Mouse (Mus musculus): Measurements from ENCODE around the gene Numa1. TPM values are rescaled to one million over a fixed set of nuclear protein-coding genes. Genes with fewer than 3 reads are reported as not detected.
A peak's percentile ranks its signal among the peaks of the same experiment; 100 is the strongest.
"Not testable (repeated sequence)": the region's sequence is repeated elsewhere in the genome, so short reads cannot be mapped to it uniquely, and the experiment has no call there.

Numa1 gene
- polyA plus RNA-seq, 1 experiment from 2014 or later = 119 TPM

GRCm38 (mm10) chr7:102019362-102019761 is 85.5 kb downstream of the Numa1 start:
- H3K4me2 ChIP-seq (replicated peaks) = no peak overlapping the region
- no peak overlapping the region for H3K9ac ChIP-seq
- WGBS = 80% methylated on average over 3 of the region's 3 CpGs
- no peaks in the 10 kb centered on the region for H3K9me3 ChIP-seq
- H3K4me1 ChIP-seq = no peaks in the 10 kb centered on the region
- H3K4me3 ChIP-seq = no peak overlapping the region
- no peak overlapping the region for H3K27ac ChIP-seq
- H3K27me3 ChIP-seq = no peaks in the 10 kb centered on the region
- peaks cover 85% of the 10 kb centered on the region for H3K36me3 ChIP-seq
- ATAC-seq (ENCODE audit: insufficient number of reproducible peaks, insufficient read depth, low FRiP score, low TSS enrichment) = no peak

- peaks cover 80% of the 10 kb centered on the region for H3K36me3 ChIP-seq
- not testable (repeated sequence) for H3K4me3 ChIP-seq; ATAC-seq (ENCODE audit: insufficient number of reproducible peaks, insufficient read depth, low FRiP score, low TSS enrichment); H3K4me2 ChIP-seq (replicated peaks); H3K4me1 ChIP-seq; H3K9ac ChIP-seq; H3K27me3 ChIP-seq; H3K27ac ChIP-seq; H3K9me3 ChIP-seq
- 93% methylated on average over 2 of the region's 2 CpGs for WGBS
Measured at GRCm38 (mm10) chr7:102020934-102021333, 87.0 kb downstream of the Numa1 start.

- Histone ChIP-seq H3K4me3 (no peak overlapping the region), H3K9ac (no peak overlapping the region), H3K27ac (no peak overlapping the region), H3K4me2 (replicated peaks) (no peak overlapping the region), H3K36me3 (peaks cover 74% of the 10 kb centered on the region), H3K9me3 (no peaks in the 10 kb centered on the region), H3K27me3 (no peaks in the 10 kb centered on the region), H3K4me1 (no peaks in the 10 kb centered on the region)
- 93% methylated on average over 9 of the region's 9 CpGs for WGBS
- ATAC-seq (ENCODE audit: insufficient number of reproducible peaks, insufficient read depth, low FRiP score, low TSS enrichment) = no peak
Measured at GRCm38 (mm10) chr7:102023821-102024220, 89.9 kb downstream of the Numa1 start.

GRCm38 (mm10) chr7:102025187-102026119 is 91.5 kb downstream of the Numa1 start:
- H3K36me3 ChIP-seq = peaks cover 62% of the 10 kb centered on the region
- WGBS = 76% methylated on average over 2 of the region's 2 CpGs
- no peak for ATAC-seq (ENCODE audit: insufficient number of reproducible peaks, insufficient read depth, low FRiP score, low TSS enrichment)

DNA sequence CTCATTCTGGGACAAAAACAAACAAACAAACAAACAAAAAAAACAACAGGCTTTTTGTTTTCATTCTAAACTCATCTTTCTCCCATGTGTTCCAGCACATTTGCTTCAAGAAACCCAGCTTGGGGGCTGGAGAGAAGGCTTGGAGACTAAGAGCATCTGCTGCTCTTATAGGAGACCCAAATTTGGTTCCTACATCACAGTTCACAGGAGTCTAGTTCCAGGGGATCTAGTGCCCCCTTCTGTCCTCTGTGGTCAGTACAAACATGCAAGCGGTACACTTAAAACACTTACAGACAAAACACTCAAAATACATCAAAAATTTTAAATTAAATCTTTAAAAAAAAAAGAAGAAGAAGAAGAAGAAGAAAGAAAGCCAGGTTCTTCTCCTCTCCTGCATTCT is 101.0 kb downstream of the Numa1 start:
- ATAC-seq (ENCODE audit: insufficient number of reproducible peaks, insufficient read depth, low FRiP score, low TSS enrichment) = no peak
- Histone ChIP-seq H3K9ac (no peak overlapping the region), H3K4me1 (no peaks in the 10 kb centered on the region), H3K27ac (no peak overlapping the region), H3K4me2 (replicated peaks) (no peak overlapping the region), H3K36me3 (peaks cover 83% of the 10 kb centered on the region), H3K4me3 (no peak overlapping the region), H3K27me3 (no peaks in the 10 kb centered on the region), H3K9me3 (no peaks in the 10 kb centered on the region)
- 88% methylated on average over 1 of the region's 1 CpGs for WGBS

More at GRCm38 (mm10) chr7:102025187-102026119, 91.5 kb downstream of the Numa1 start:
- no peaks in the 10 kb centered on the region for H3K27me3 ChIP-seq
- H3K27ac ChIP-seq = no peak overlapping the region
- H3K4me3 ChIP-seq = no peak overlapping the region
- H3K9ac ChIP-seq = no peak overlapping the region
- H3K4me1 ChIP-seq = no peaks in the 10 kb centered on the region
- no peaks in the 10 kb centered on the region for H3K9me3 ChIP-seq
- no peak overlapping the region for H3K4me2 ChIP-seq (replicated peaks)

- H3K4me1 ChIP-seq = no peaks in the 10 kb centered on the region
- no peaks in the 10 kb centered on the region for H3K27me3 ChIP-seq
- H3K4me3 ChIP-seq = no peak overlapping the region
- H3K27ac ChIP-seq = no peak overlapping the region
- no peaks in the 10 kb centered on the region for H3K9me3 ChIP-seq
- no peak overlapping the region for H3K4me2 ChIP-seq (replicated peaks)
- 97% methylated on average over 2 of the region's 2 CpGs for WGBS
- no peak overlapping the region for H3K9ac ChIP-seq
- no peak for ATAC-seq (ENCODE audit: insufficient number of reproducible peaks, insufficient read depth, low FRiP score, low TSS enrichment)
- H3K36me3 ChIP-seq = peaks cover 85% of the 10 kb centered on the region
Measured at GRCm38 (mm10) chr7:102035534-102035933, 101.6 kb downstream of the Numa1 start.

DNA sequence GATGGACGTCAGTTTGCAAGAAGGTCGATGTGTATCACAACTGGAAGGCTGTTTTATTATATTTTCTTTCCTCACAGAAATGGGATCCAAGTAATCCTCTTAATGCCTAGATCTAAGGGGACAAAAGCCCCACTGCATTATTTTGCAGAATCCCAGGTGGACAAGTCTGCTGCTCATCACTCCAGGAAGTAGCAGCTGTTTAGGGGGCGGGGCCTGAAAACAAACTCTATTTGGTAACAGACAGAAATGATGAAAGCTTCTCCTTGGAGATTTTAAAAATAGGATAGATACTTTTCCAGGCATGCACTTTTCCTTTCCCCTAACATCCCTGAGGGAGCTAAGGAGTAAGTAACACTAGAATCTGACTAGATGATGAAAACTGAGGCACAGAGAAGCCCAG is 103.4 kb downstream of the Numa1 start:
- WGBS = 90% methylated on average over 3 of the region's 3 CpGs
- peaks cover 78% of the 10 kb centered on the region for H3K36me3 ChIP-seq

GRCm38 (mm10) chr7:102042314-102042713 is 108.4 kb downstream of the Numa1 start:
- Histone ChIP-seq H3K9me3 (no peaks in the 10 kb centered on the region), H3K9ac (no peak overlapping the region), H3K4me1 (no peaks in the 10 kb centered on the region), H3K27me3 (no peaks in the 10 kb centered on the region), H3K4me3 (no peak overlapping the region), H3K4me2 (replicated peaks) (no peak overlapping the region), H3K27ac (no peak overlapping the region), H3K36me3 (peaks cover 41% of the 10 kb centered on the region)
- no peak for ATAC-seq (ENCODE audit: insufficient number of reproducible peaks, insufficient read depth, low FRiP score, low TSS enrichment)
- 80% methylated on average over 2 of the region's 2 CpGs for WGBS

More for the DNA sequence above, 103.4 kb downstream of the Numa1 start:
- H3K4me2 ChIP-seq (replicated peaks) = no peak overlapping the region
- no peak overlapping the region for H3K4me3 ChIP-seq
- no peaks in the 10 kb centered on the region for H3K27me3 ChIP-seq
- H3K9me3 ChIP-seq = no peaks in the 10 kb centered on the region
- no peak for ATAC-seq (ENCODE audit: insufficient number of reproducible peaks, insufficient read depth, low FRiP score, low TSS enrichment)
- no peaks in the 10 kb centered on the region for H3K4me1 ChIP-seq
- no peak overlapping the region for H3K27ac ChIP-seq
- H3K9ac ChIP-seq = no peak overlapping the region

DNA sequence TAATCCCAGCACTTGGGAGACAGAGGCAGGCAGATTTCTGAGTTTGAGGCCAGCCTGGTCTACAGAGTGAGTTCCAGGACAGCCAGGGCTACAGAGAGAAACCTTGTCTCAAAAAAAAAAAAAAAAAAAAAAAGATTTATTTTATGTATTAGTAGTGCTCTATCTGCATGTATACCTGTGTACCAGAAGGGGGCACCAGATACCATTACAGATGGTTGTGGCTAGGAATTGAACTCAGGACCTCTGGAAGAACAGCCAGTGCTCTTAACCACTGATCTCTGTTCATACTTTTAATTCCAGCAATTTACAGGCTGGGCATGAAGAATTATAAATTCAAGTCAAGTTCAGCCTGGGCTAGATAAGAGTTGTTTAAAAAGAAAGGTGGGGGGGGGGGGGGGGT is 114.6 kb downstream of the Numa1 start:
- peaks cover 16% of the 10 kb centered on the region for H3K36me3 ChIP-seq
- not testable (repeated sequence) for H3K4me3 ChIP-seq; ATAC-seq (ENCODE audit: insufficient number of reproducible peaks, insufficient read depth, low FRiP score, low TSS enrichment)

DNA sequence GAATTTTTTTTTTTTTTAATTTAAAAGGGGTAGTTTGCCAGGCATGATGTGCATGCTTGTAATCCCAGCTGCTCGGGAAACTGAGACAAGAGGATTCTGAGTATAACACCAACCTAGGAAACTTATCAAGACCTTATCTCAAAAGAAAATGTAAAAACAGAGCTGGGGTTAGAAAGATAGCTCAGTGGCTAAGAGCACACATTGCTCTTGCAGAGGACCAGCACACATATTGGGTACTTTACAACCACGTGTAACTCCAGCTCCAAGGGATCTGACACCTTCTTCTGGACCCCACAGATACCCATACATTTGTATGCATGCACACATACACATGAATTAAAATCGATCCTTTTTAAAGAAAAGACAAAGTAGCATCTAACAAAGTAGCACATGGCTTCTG is 127.4 kb downstream of the Numa1 start:
- no peak for ATAC-seq (ENCODE audit: insufficient number of reproducible peaks, insufficient read depth, low FRiP score, low TSS enrichment)
- H3K4me1 ChIP-seq = peaks cover 13% of the 10 kb centered on the region
- H3K4me3 ChIP-seq = no peak overlapping the region
- no peaks in the 10 kb centered on the region for H3K9me3 ChIP-seq
- H3K4me2 ChIP-seq (replicated peaks) = no peak overlapping the region
- H3K36me3 ChIP-seq = peaks cover 17% of the 10 kb centered on the region
- WGBS = 89% methylated on average over 3 of the region's 3 CpGs
- no peaks in the 10 kb centered on the region for H3K27me3 ChIP-seq
- H3K9ac ChIP-seq = no peak overlapping the region
- H3K27ac ChIP-seq = no peak overlapping the region

More for the DNA sequence above, 114.6 kb downstream of the Numa1 start:
- H3K9me3 ChIP-seq; H3K9ac ChIP-seq; H3K27me3 ChIP-seq; H3K4me1 ChIP-seq; H3K4me2 ChIP-seq (replicated peaks); H3K27ac ChIP-seq: not testable (repeated sequence)

GRCm38 (mm10) chr7:102062203-102062602 is 128.3 kb downstream of the Numa1 start:
- ATAC-seq (ENCODE audit: insufficient number of reproducible peaks, insufficient read depth, low FRiP score, low TSS enrichment) = no peak
- no peak overlapping the region for H3K9ac ChIP-seq
- WGBS = 89% methylated on average over 1 of the region's 1 CpGs
- no peaks in the 10 kb centered on the region for H3K9me3 ChIP-seq
- H3K27me3 ChIP-seq = no peaks in the 10 kb centered on the region
- peaks cover 13% of the 10 kb centered on the region for H3K36me3 ChIP-seq
- no peak overlapping the region for H3K4me2 ChIP-seq (replicated peaks)
- H3K27ac ChIP-seq = no peak overlapping the region
- H3K4me1 ChIP-seq = peaks cover 17% of the 10 kb centered on the region
- H3K4me3 ChIP-seq = no peak overlapping the region

- no peak overlapping the region for H3K27ac ChIP-seq
- H3K9ac ChIP-seq = no peak overlapping the region; the same call in 1 of the 2 replicates
- 83% methylated on average over 9 of the region's 9 CpGs for WGBS
- no peak for ATAC-seq (ENCODE audit: insufficient number of reproducible peaks, insufficient read depth, low FRiP score, low TSS enrichment)
- H3K36me3 ChIP-seq = peaks cover 15% of the 10 kb centered on the region
- peak overlapping the region; percentile 74 for H3K4me2 ChIP-seq (replicated peaks)
- peak overlapping the region; percentile 64 for H3K4me3 ChIP-seq
- H3K27me3 ChIP-seq = no peaks in the 10 kb centered on the region
- no peaks in the 10 kb centered on the region for H3K9me3 ChIP-seq
- H3K4me1 ChIP-seq = peaks cover 17% of the 10 kb centered on the region
Measured at GRCm38 (mm10) chr7:102063891-102064290, 130.0 kb downstream of the Numa1 start.
